Mouse (Mus musculus) ES-Bruce4 (cell line): Measurements from ENCODE around the gene Prkn. TPM values are rescaled to one million over a fixed set of nuclear protein-coding genes. Genes with fewer than 3 reads are reported as not detected.

ENCODE experiments used
- H3K27ac ChIP-seq: 2 replicates; pipeline ENCODE4 v1.5.1; 2012; ENCODE audit warnings: low read length, inconsistent platforms; ENCODE audit not compliant: insufficient read depth
- H3K27me3 ChIP-seq: 2 replicates; pipeline ENCODE4 v1.6.1; 2012; ENCODE audit warnings: mild to moderate bottlenecking, low read length, inconsistent platforms; ENCODE audit not compliant: control insufficient read depth, poor library complexity, insufficient read depth, severe bottlenecking
- H3K36me3 ChIP-seq: 2 replicates; pipeline ENCODE4 v1.6.1; 2012; ENCODE audit warnings: inconsistent platforms, mild to moderate bottlenecking, low read length, moderate library complexity; ENCODE audit not compliant: control insufficient read depth, poor library complexity, insufficient read depth, severe bottlenecking
- H3K4me1 ChIP-seq: one replicate; pipeline ENCODE4 v1.8.1; 2011; ENCODE audit warnings: low read length; ENCODE audit not compliant: control insufficient read depth, insufficient read depth
- H3K4me3 ChIP-seq: 2 replicates; pipeline ENCODE4 v1.5.1; 2011; ENCODE audit warnings: low read depth, mild to moderate bottlenecking, low read length
- H3K9ac ChIP-seq: 2 replicates; pipeline ENCODE4 v1.6.1; 2012; ENCODE audit warnings: low read depth, mild to moderate bottlenecking, inconsistent platforms; ENCODE audit not compliant: poor library complexity, severe bottlenecking
- H3K9me3 ChIP-seq: replicated peaks from 2 replicates; pipeline ENCODE4 v1.6.1; 2012; ENCODE audit warnings: mild to moderate bottlenecking, low read length, inconsistent platforms; ENCODE audit not compliant: control insufficient read depth, poor library complexity, insufficient read depth, severe bottlenecking
- CTCF ChIP-seq: IDR thresholded peaks from one replicate; pipeline ENCODE4 v1.8.1; 2011; ENCODE audit warnings: low read depth, low read length
- EP300 ChIP-seq: IDR thresholded peaks from 2 replicates; pipeline ENCODE4 v1.6.1; 2011; ENCODE audit warnings: low read depth, low read length; ENCODE audit not compliant: insufficient read depth
- POLR2A ChIP-seq: IDR thresholded peaks from one replicate; pipeline ENCODE4 v1.8.1; 2011; ENCODE audit warnings: low read length; ENCODE audit not compliant: insufficient read depth
- polyA plus RNA-seq: library from polyadenylated mRNA; stranded (reverse); fragments of >200 nt; gene quantifications from 2 replicates; pipeline ENCODE4 v1.2.4, GENCODE M21; 2011; ENCODE audit warnings: low read depth; ENCODE audit not compliant: missing spikeins, insufficient read depth, insufficient read length

The Prkn gene
- polyA plus RNA-seq, 1 experiment = 1.5 TPM

GRCm38 (mm10) chr17:11910668-11911398 is 1070.6 kb downstream of the Prkn start:
- Histone ChIP-seq H3K27ac (no peak overlapping the region), H3K9me3 (no peaks in the 10 kb centered on the region; the same call in 1 of the 2 replicates), H3K9ac (no peak overlapping the region), H3K4me3 (no peak overlapping the region), H3K4me1 (no peaks in the 10 kb centered on the region), H3K36me3 (no peaks in the 10 kb centered on the region), H3K27me3 (no peaks in the 10 kb centered on the region)
- TF ChIP-seq POLR2A = no peak
- TF ChIP-seq CTCF = no peak
- TF ChIP-seq EP300 = no peak

- Histone ChIP-seq H3K9me3 (no peaks in the 10 kb centered on the region; the same call in 1 of the 2 replicates), H3K4me3 (no peak overlapping the region), H3K27me3 (no peaks in the 10 kb centered on the region), H3K27ac (no peak overlapping the region), H3K36me3 (no peaks in the 10 kb centered on the region), H3K9ac (no peak overlapping the region), H3K4me1 (no peaks in the 10 kb centered on the region)
- TF ChIP-seq POLR2A = no peak
- no peak for TF ChIP-seq EP300
- TF ChIP-seq CTCF = no peak
Measured at GRCm38 (mm10) chr17:11912136-11912535, 1072.0 kb downstream of the Prkn start.

DNA sequence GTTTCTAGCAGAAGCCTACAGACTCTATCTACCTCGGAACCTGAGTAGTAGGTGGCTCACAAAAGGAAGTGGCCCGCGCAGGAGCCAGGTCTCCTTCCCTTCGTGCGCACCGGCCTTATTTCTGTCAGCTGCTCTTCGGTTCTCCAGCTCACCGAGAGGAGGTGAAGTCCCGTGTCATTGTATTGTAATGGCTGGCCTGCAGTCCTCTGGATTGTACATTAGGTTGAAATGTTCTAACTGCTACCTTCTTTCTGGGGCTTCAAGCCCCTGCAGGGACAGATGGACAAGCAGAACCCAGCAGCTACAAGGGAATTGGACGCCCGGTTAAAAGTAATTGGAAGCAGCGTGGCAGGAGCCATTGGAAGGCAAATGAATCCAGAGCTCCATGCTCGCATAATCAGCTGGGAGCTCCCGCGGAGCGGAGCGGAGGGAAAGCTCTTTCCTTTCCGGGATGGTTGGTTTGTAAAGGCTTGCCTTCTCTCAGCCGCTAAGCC is 1072.7 kb downstream of the Prkn start:
- H3K27ac ChIP-seq = no peak overlapping the region
- H3K27me3 ChIP-seq = no peaks in the 10 kb centered on the region
- no peak overlapping the region for H3K9ac ChIP-seq
- H3K4me3 ChIP-seq = no peak overlapping the region
- no peaks in the 10 kb centered on the region for H3K36me3 ChIP-seq
- TF ChIP-seq POLR2A (no peak), EP300 (no peak), CTCF (no peak)
- H3K9me3 ChIP-seq = no peaks in the 10 kb centered on the region; the same call in 1 of the 2 replicates
- no peaks in the 10 kb centered on the region for H3K4me1 ChIP-seq

DNA sequence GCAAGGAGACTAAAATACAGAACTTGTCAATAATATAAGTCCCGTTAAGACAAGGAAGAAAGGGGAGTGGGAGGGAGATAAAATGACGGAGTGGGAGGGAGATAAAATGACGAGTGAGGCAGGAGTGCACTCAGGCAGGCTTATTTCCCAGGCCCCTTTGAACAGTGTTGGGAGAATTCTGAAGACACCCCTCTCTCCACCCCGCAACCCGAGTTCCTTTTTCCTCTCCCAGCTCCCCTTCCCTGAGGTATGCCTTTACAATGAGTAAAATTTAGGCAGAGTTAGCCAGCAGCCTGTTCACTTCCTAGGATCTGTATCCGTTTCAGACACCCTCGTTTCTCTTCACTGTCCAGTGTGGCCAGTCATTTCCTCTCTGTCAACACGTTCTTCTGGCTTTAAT is 1073.4 kb downstream of the Prkn start:
- no peak overlapping the region for H3K4me3 ChIP-seq
- no peaks in the 10 kb centered on the region for H3K36me3 ChIP-seq
- no peaks in the 10 kb centered on the region for H3K9me3 ChIP-seq
- H3K27ac ChIP-seq = no peak overlapping the region
- H3K9ac ChIP-seq = no peak overlapping the region
- TF ChIP-seq EP300 (no peak), CTCF (no peak), POLR2A (no peak)
- no peaks in the 10 kb centered on the region for H3K4me1 ChIP-seq
- H3K27me3 ChIP-seq = no peaks in the 10 kb centered on the region

DNA sequence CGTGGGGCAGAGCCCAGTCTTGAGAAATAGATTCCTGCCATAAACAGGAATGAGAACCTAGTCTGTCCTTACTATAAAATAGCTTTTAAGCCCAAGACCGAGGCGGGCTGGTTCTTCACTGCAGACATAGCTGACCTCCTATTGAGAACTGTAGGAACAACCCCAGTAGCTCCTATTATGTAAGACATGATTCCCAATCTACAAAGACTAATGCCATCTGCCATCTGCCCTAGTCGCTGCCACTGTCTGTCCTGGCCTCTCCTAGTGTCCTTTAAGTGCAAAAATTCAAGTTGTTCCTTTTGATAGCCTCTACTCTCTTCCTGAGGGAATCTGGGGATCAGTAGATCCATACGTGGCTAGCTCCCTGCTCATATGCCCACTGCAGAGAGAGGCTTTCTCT is 1074.3 kb downstream of the Prkn start:
- TF ChIP-seq EP300 (no peak), POLR2A (no peak), CTCF (no peak)
- Histone ChIP-seq H3K9ac (no peak overlapping the region), H3K4me3 (no peak overlapping the region), H3K36me3 (no peaks in the 10 kb centered on the region), H3K27ac (no peak overlapping the region), H3K4me1 (no peaks in the 10 kb centered on the region), H3K9me3 (no peaks in the 10 kb centered on the region), H3K27me3 (no peaks in the 10 kb centered on the region)

GRCm38 (mm10) chr17:11918123-11918801 is 1078.1 kb downstream of the Prkn start:
- Histone ChIP-seq H3K4me3 (no peak overlapping the region), H3K9me3 (no peaks in the 10 kb centered on the region), H3K27me3 (no peaks in the 10 kb centered on the region), H3K36me3 (no peaks in the 10 kb centered on the region), H3K27ac (no peak overlapping the region), H3K4me1 (no peaks in the 10 kb centered on the region), H3K9ac (no peak overlapping the region)
- TF ChIP-seq POLR2A (no peak), EP300 (no peak), CTCF (peak; percentile 63)
